Mouse (Mus musculus) cerebellum, adult 2 months (tissue): ENCODE data around the gene Lmntd1.

Experiments used
- CTCF ChIP-seq: fragments of 200-500 bp; IDR thresholded peaks from 2 replicates; pipeline ENCODE4 v1.5.1; 2011; ENCODE audit warnings: low read depth, mild to moderate bottlenecking, control low read depth, low read length, moderate library complexity, borderline replicate concordance; ENCODE audit not compliant: insufficient read depth
- POLR2A ChIP-seq: fragments of 200-500 bp; IDR thresholded peaks from 2 replicates; pipeline ENCODE4 v1.6.1; 2011; ENCODE audit warnings: low read length, control low read depth, borderline replicate concordance; ENCODE audit not compliant: insufficient read depth

DNA sequence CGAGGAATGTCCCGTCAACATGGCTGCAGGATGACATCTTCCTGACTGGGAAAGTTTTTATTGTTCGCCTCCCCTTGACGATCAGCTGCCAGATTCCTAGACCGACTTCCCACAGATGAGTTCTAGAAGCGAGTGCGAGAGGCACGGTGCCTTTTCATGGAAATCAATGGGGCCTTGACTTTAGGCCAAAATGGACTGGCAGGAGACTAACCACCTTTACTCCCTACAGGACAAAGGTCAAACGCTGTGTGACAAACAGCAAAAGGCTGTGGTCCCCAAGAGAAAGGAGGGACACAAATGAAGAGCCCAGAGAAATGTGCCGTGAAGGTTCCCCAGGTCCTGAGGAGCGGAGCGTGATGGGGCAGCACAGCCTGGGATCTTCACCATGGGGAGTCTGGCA is 91.5 kb downstream of the Lmntd1 start:
- no peak for TF ChIP-seq CTCF
- no peak for TF ChIP-seq POLR2A
